Mouse (Mus musculus): Measurements from ENCODE around the gene Mdk.

Gene Mdk

DNA sequence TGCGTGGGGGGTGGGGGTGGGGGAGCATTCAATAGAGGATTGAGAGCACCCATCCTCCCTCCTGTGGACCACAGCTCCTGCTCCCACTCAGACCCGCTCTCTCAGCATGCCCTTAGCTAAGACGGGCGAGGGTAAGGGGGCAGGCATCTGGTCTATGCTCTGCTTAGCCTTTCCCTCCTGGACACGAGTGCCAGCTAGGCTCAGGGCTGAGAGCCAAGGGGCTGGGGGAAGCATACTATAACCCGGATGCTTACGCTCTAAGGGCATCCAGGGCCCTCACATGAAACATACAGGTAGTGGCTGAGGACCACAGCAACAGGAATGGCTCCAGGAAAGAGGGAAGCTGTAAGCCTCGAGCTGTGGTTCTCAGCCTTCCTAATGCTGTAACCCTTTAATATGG, 26.0 kb upstream of the Mdk start:
- DNase-seq: no peak

DNA sequence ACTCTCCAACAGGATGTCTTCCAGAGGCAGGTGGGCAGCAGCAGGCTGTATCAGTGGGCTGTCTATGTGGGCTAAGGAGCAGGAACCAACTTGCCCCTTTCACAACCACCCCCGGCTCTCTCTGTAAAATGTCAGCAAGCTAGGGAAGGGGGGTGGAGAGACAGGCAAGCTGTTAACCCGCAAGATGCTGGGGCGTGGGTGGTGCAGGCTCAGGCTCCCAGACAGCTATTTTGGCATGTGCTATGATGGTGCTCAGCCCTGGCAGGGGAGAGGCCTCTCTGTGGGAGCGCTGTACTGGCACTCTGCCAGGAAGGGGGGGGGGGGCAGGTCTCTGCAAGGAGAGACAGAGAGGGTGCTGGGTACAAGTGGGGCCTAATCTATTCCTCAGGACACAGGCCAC, 25.0 kb upstream of the Mdk start:
- peak; percentile 50 for DNase-seq

DNA sequence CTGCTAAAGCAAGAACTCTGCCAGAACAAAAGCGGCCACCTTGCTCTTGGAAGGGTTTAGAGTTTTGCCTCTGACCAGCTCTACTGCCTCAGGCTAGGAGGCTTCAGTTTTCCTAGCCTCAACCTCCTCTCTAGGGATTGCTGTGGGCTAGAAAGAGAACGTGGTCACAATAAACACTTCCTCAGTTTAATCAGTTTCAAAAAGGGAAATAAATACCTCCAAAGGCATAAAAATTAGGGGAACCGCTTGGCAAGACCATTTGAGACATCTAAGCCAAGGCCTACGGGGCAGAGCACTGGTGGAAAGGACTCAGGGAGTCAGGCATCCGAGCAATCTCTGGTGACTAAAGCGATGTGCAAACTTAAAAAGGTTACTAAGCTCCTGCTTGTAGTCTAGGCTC, 23.8 kb upstream of the Mdk start:
- DNase-seq: no peak

DNA sequence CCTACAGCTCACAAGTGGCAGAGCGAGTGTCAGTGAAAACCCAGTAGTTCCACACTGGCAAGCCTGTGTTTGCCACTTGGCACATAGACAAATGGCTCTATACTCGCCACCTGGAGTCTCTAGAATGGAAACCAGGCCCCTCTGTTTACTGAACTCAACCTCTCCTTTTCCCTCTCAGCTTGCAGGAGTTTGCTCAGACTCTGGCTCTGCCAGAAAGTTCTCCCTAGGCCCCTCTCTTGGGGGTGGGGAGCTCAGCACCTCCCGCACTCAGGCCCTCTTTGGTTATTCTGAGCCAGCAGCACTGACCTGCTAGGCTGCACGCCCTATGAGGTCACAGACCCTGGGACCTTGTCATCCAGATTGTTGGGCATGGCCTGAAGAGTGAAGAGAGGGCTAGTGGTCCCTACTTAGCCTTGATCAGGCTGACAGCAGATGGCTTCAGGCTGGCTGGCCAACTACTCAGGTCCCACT, 23.1 kb upstream of the Mdk start:
- DNase-seq: no peak

DNA sequence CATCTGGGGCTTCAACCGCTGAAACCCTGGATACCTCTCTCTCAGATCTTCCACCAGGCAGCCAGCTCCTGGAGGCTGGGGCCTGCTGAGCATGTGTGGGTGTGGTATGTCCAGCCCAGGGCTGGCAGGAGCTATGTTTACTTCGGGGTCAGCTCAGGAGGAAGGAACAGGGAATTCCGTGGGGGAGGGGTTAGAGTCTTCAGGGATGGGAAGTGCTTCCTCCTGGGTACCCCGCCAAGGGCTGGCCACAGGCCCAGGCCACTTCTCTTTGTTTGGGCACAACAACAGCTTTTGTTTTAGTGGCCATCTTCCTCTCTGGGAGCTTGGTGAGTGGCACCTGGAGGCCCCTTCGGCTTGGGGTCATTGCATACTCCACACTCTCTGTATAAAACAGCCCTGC, 21.7 kb upstream of the Mdk start:
- DNase-seq: peak; percentile 94

DNA sequence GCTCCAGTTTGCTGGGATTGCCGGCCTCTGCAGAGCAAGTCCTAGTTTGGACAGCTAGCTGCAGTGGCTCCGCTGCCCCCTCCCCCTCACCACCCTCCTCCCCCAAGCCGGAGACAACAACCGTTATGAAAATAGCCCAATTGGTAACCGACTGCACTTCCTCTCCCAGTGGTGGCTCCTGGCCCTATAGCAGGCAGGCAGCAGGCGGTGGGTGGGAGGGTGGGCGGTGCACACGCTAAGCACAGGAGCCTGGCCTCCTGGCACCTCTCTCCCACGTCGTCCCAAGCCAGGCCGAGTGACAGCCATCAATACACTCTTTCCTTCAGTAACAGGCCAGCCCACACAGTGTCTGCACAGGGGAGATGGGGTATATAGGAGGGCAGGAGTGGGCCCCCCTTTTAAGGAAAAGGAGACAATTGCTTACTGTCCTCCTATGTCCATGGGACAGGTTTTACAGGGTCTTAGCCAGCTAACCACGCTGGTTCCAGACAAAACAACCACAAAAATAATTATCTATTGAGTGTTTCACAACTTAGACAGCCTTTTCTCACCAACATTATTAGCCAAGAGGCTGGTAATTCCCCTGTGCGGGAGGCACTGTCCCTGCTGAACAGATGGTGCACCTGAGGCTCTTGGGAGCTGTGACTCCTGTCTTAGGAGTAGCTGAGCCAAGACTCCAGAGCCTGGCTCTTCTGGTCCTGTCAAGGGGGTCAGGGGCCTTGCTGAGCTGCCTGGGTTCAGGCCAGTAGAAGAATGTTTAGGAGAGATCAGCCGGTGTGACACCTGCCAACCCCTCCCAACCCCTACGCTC, 18.4 kb upstream of the Mdk start:
- peak; percentile 73 for DNase-seq

DNA sequence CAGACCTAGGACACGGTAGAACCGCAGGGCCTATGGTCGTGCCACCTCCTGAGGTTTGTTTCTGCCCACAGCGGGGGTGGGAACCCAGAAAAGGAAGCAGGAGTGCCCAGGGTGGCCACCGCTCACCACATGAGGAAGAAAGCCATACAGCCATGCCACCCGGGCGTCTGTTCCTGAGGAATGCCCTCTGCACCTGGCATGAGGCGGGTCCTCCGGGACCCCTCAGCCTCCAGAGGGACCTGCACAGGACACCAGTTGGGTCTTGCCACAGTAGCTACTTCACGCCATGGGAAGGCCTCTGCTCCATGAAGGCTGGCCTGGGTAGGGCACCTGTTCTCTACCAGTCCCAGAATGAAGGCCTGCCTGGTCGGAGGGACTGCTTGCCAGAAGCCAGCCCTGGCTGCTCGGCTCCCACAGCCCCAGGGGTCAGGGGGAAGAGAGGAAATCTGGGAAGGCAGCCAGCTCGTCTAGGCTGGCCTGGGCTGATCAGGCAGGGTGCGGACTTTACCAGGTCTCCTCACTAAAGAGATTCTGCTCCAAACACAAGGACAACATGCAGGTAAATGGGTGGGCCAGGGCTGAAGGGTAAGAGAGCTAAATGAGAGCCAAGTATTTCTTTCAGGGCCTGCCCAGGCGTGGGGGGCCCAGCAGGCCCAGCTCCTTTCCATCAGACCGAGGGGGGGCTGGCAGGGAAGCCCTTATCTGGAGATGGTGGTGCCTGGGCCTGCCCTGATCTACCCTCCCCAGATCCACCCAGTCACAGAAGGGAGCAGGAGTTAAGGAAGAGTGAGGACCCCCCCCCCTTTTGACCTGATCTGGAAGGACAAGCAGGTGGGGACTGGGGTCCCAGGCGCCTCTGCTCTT, 17.5 kb upstream of the Mdk start:
- DNase-seq: peak; percentile 68

DNA sequence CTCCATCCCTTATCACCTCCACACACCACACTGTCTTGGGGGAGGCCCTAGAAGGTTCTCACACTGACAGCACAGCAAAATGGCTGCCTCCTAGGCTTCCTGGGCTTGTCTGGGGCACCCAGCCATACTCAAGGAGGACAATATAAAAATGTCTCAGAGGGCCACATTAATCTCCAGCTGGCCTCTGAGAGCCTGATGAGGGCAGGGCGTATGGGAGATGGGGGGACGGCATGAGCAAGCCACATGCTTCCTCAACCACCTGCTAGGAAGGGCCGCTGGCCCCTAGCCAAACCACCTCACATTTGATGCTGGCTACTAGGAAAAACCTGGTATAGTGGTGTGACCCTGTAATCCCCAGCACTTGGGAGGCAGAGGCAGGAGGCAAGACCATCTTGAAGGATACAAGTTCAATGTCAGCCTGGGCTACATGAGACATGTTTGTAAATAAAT, 16.7 kb upstream of the Mdk start:
- DNase-seq: no peak

DNA sequence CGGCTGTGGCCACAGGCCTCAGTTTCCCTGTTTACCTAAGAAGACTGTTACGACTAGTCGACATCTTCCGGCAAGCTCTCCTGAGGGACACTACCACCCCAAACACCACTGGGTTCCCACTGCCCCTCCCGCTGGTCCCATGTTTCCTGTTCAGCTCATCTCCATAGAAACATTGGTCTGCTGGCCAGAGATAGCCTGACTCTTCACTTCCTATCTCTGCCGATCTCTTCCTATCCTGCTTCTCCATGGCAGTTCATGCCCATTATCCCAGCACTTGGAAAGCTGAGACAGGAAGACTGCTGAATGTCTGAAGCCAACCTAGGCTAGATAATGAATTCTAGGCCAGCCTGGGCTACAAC, 16.0 kb upstream of the Mdk start:
- peak; percentile 54 for DNase-seq

DNA sequence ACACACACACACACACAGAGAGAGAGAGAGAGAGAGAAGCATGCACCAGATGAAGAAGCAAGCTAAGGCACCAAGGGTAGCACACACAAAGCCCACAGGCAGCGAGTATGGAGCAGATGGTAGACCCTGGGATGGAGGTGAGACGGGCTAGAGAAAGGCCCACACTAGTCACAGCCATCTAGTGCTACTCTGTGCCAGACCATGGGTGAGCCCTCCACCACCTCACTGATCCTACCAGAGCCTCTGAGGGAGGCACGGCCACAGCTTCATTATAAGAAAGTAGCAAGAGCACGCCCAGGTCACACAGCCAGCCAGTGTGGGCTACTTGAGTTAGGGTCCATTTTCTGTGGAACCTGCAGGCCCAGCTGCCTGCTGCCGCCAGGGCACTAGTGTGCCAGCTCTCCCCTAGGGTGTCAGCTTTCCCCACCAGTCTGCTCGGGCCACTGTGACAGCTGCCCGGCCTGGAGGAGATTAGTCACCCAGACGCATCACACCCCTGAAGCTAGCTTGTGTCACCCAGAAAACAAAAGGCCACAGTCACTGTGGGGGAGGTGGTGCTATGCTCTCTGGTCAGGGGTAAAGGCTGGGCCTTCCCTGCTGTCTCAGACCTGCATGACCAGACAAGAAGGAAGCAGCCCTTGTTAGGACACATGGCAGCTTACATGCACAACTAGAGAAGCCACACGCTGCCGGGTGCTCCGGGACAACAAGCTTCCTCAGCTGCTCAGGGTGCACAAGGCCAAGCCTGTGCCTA, 15.5 kb upstream of the Mdk start:
- peak; percentile 47 for DNase-seq

DNA sequence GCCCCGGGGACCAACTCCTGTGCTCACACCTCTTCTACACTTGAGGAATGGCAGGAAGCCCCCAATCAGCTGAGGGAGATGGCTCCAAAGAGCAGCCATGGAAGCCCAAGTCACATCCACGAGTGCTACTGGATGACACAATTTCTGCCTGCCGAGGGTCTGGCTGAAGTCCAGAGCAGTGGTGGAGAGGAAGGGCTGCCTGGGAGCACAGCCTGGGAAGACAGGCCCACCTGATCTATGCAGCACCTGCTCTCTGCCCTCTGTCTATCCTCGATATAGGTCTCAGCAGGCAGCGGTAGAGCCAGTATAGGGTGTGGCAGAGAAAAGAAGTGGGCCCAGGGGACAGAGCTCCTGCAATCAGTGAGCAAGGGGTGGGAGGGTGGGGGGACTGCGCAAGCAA, 14.7 kb upstream of the Mdk start:
- DNase-seq: no peak

DNA sequence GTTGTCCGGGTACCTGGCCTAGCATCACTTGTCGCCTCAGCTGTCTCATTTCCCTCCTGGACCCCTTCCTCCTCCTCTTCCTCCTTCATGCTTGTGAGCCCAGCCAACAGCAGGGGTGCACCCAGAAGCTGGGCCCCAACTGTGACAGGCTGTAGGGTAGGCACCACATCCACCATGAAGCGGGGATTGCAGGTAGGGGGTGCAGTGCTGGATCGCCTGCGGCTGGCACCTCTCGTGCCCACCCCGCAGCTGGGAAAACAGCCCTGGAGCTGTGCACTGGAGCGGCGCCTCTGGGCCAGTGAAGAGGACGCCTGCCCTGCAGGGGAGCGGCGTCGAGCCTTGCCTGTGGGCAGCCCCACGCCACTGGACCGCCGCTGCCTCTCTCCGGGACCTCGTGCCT, 13.4 kb upstream of the Mdk start, which contains the start of gene Gm9821:
Gene Gm9821 (plus strand): TSS at position 221 of the 400 bp plus-strand sequence.
- DNase-seq: no peak

DNA sequence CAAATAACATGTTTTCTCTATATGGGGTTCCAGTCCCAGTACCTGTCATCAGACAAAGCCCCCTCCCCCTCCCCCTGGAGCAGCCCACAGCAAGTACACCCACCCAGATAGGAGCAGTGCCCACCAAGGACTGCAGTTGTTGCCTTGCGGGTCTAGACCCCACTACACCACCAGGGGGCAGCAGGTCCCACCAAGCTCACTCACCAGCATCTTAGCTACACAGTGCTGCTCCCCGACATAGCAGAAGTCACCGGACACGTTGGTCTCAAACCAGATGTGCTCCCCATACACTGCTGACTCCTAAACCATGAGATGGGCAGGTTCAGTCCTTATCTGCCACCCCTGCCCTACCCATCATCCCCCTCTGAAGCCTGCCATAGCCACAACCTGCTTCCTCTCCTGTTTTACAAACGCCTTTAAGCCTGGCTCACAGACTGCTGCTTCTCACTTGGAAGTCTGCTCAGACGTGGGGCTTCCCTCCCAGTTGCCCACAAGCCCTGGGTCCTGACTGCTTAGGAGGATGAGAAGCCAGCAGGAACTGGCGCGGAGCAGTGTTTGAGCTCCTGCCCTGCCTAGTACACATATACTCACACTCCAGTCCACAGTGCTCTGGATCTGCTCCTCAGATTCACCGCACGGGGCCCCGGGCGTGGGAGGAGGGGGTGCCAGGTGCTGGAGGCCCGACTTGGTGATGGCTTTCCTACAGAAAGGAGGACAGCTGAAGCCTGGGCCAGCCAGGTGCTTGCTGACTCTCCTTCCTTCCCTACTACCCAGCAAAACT, 12.3 kb upstream of the Mdk start:
- DNase-seq: peak; percentile 87

DNA sequence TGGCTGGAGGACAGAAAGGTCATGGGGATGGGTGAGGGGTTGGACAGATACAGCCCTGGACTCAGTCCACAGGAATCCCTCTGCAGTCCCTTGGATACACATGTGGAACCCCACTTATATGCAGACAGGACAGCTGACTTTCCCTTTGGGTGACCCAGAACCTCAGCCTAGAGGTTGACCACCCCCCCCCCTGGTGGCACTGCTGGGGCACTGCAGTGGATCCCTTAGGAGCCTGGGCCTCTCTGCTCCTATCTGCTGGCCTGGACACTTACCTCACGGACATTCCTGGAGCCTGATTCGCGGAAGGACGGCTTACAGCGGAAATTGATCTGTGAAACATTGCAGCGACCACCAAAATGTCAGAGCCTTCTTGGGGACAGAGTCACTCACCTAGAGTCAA, 10.3 kb upstream of the Mdk start:
- no peak for DNase-seq

DNA sequence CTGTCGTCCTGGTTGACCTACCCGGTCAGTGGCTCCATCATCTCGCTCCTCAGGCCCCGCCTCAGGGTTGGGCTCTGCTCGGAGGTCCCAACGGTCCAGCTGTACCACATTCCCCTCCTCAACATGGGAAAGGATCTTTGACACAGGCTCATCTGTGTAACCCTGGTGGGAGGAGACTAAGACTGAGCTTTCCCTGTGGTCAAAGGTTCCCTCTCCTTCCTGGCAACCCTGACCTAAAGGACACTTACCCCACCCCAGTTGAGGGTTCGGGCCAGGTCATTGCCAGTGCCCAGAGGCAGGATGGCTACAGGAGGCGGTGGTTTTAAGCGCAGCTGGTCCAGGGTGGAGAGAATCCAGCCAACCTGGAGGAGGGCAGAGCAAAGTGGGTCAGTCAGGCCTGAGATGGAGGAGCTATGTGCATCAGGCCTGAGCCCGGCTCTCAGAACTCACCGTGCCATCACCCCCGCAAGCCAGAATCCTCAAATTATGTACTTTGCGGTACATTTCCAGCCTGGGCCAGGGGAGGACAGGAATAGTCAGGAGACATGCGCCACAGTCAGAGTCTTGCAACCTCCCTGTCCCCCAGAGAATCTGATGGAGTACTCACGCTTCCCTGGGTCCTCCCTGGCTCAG, 7.3 kb upstream of the Mdk start:
- no peak for DNase-seq

DNA sequence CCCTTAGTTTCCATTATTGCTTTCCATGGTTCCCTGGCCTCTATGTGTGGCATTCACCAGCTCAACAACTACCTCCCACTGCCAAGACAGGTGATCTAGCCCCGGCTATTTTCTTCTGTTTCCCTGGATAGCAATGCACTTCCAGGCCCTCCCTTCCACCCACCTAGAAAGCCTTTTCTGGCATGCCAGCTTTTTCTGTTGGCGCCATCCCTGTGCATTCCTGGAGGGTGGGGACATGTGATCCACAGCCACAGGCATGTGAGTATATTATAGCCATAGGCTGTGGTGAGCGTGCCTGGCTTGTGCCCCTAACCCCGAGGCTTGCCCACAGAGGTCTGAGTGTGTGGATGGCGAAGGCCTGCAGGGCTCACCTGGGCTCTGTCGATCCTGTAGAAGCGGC, 4.1 kb upstream of the Mdk start:
- DNase-seq: no peak

DNA sequence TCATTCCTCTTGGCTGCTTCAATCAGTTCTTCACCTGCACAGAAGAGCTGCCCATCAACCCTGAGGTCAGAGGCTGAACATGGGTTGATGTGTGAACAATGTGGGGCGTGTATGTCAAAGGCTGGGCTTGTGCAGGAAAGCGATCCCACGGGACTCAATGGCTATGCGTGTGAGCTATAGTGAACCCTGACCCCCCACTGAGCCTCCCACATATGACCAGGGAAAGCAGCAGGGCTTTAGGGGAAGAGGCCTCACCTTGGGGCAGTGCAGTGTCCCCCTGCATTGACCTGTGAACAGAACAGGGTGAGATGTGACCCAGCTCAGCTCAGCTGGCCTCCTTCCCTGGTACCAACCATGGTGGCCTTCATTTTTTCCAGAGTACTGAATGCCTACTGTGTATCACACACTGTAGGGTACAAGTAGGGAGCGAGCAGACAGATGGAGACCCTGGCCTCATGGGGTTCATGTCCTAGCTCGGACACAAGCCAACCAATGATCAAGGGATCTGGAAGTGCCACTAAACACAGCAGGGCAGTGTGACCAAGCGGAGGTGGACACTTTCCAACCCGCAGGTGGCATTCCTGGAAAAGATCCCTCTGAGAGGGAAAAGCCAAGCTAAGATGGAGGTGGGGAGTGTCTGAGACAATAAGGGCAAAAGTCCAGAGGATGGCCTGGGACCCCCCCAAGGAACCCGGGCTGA, 2.9 kb upstream of the Mdk start:
- no peak for DNase-seq

DNA sequence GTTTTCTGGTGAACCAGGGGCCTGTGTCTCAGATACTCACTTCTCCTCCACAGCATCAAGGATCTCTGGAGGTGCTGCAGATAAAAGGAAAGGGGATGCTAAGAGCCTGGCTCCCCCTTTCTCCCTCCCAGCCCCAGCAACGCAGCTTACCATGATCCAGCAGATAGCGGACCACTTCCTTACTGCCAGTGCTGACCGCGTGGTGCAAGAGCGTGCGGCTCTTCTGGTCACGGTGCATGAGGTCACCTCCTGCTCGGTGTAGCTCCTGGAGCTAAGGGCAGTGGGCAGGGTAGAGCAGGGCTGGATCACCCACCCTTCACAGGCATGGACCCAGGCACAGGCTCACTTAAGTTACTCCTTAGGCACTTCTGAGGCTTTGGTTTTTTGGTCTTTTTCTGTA, 1.9 kb upstream of the Mdk start:
- no peak for DNase-seq

DNA sequence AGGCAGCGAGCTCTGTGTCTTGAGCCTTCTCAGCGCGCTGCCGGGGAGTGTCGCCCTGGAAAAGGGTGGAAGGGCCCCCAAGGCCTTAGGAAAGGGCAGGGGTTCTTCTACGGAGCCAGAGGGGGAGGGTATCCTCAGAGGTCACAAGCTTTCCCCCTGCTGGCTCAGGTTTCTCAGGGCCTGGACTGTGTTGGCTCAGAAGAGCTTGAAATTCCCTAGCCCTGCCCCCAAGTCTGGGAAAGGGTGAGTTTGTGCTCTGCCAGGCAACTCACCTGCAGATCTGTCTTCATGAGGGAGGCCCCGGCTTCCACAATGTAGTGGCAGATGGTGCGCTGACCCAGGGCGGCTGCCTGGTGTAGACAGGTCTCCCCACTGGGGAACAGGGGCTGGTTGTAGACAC, 1.4 kb upstream of the Mdk start:
- DNase-seq: no peak

DNA sequence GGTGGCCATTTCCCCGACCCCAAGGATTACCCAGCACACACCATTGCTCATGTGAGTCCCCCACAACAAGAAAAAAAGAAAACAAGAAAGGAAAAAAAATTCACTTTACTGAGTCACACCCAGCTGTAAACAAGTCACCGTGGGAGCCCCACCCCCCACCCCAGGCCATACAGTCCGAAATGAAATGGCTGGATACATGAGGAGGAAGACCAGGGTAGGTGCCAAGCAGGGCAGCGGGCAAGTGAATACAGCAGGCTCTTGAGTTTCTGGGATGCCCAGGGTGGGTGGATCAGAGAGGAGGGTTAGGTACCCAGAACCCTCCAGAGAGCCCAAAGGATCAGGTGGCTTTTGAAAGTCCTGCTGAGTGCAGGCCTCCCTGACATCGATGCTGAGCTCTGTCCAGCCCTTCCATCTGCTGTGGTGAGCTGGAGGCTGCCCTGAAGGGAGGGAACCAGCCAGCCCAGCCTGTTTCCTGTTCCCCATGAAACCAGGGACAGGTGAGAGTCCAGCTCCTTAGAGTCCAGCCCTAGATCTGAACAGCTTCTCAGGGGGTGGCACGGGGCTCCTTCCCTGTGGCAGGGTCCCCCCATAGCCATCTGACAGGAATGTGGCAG, 747 bp upstream of the Mdk start:
- DNase-seq: no peak

Data from lung, postnatal 10 days (tissue).